Mouse (Mus musculus) lung, postnatal 0 days (tissue): ENCODE measurements around the gene Col5a3. TPM values are rescaled to one million over a fixed set of nuclear protein-coding genes. Genes with fewer than 3 reads are reported as not detected.
"Not testable (repeated sequence)": the region's sequence is repeated elsewhere in the genome, so short reads cannot be mapped to it uniquely, and the experiment has no call there.

Experiments used
- ATAC-seq: fragments of 200-750 bp; cut with Nextera tagmentation; 2 replicates; pipeline ENCODE4 v1.8.0; 2017; ENCODE audit warnings: moderate library complexity
- DNase-seq: peaks from one replicate; pipeline ENCODE4 v3.0.0-alpha.2; 2016; ENCODE audit warnings: low spot score
- H3K27ac ChIP-seq: fragments of 300-500 bp; sonication (generic); 2 replicates; pipeline ENCODE4 v1.5.1; 2014; ENCODE audit warnings: antibody characterized with exemption, mild to moderate bottlenecking, low read length, mixed read lengths
- H3K27me3 ChIP-seq: fragments of 300-500 bp; sonication (generic); replicated peaks from 2 replicates; pipeline ENCODE4 v1.6.1; 2014; ENCODE audit warnings: low read length, mixed read lengths; ENCODE audit not compliant: insufficient read depth
- H3K36me3 ChIP-seq: fragments of 300-500 bp; sonication (generic); 2 replicates; pipeline ENCODE4 v1.6.1; 2014; ENCODE audit warnings: low read length, mixed read lengths; ENCODE audit not compliant: insufficient read depth
- H3K4me1 ChIP-seq: fragments of 300-500 bp; sonication (generic); 2 replicates; pipeline ENCODE4 v1.6.1; 2014; ENCODE audit warnings: antibody characterized with exemption, low read depth, low read length, mixed read lengths; ENCODE audit not compliant: insufficient read depth
- H3K4me2 ChIP-seq: fragments of 300-500 bp; sonication (generic); replicated peaks from 2 replicates; pipeline ENCODE4 v1.6.1; 2014; ENCODE audit warnings: low read depth, mild to moderate bottlenecking, low read length, moderate library complexity, mixed read lengths
- H3K4me3 ChIP-seq: fragments of 300-500 bp; sonication (generic); 2 replicates; pipeline ENCODE4 v1.5.1; 2014; ENCODE audit warnings: low read depth, low read length
- H3K9ac ChIP-seq: fragments of 300-500 bp; sonication (generic); replicated peaks from 2 replicates; pipeline ENCODE4 v1.6.1; 2014; ENCODE audit warnings: low read depth, mild to moderate bottlenecking
- H3K9me3 ChIP-seq: fragments of 300-500 bp; sonication (generic); 2 replicates; pipeline ENCODE4 v1.6.1; 2016; ENCODE audit warnings: low read length, mixed read lengths
- CTCF ChIP-seq: IDR thresholded peaks from 2 replicates; pipeline ENCODE4 v1.5.1; 2016; ENCODE audit warnings: antibody characterized with exemption, mild to moderate bottlenecking
- EP300 ChIP-seq: IDR thresholded peaks from 2 replicates; pipeline ENCODE4 v1.6.1; 2016; ENCODE audit warnings: antibody characterized with exemption, mild to moderate bottlenecking, control low read depth
- WGBS: fragments of 180-500 bp; shearing (Covaris S2); extraction: QIAGEN DNeasy Blood & Tissue Kit; methylation state at CpG from one replicate; pipeline ENCODE4 v1.1.7; 2014; 5-methylcytosine and 5-hydroxymethylcytosine counted together
- polyA plus RNA-seq: library from polyadenylated mRNA; unstranded; fragments of >200 nt; fragmentation: Nextera tagmentation; extraction: Ambion mirVana; gene quantifications from 2 replicates; pipeline ENCODE4 v1.2.1, GENCODE M21; 2015

The Col5a3 gene
- polyA plus RNA-seq, 1 experiment from 2014 or later = 0.44 TPM

DNA sequence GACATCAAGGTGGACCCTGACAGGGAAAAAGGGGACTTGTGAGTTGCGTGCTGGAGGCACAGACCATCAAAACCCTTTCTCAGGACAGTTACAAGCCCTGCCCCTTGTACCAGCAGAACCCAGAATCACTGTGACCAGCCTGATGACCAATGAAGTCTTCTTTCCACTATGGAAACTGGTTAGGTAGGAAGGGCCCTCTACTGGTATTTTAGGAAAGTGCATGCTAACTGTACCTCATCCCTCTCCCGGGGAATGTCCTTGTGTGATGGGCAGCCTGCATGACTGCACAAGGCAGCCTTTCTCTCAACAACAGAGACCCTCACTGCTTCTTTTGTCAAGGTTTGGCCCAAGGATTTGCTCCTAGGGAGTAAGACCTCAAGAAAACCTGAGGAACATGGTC is 27.8 kb upstream of the Col5a3 start:
- no peaks in the 10 kb centered on the region for H3K4me1 ChIP-seq
- H3K27me3 ChIP-seq = no peaks in the 10 kb centered on the region
- H3K9ac ChIP-seq = no peak overlapping the region
- no peak overlapping the region for H3K4me3 ChIP-seq
- no peaks in the 10 kb centered on the region for H3K9me3 ChIP-seq
- no peak for ATAC-seq
- DNase-seq = peak; percentile 21
- H3K27ac ChIP-seq = no peak overlapping the region
- no peaks in the 10 kb centered on the region for H3K36me3 ChIP-seq
- 19% methylated on average over 2 of the region's 2 CpGs for WGBS
- no peak overlapping the region for H3K4me2 ChIP-seq
- TF ChIP-seq EP300 (no peak), CTCF (peak; percentile 62)

DNA sequence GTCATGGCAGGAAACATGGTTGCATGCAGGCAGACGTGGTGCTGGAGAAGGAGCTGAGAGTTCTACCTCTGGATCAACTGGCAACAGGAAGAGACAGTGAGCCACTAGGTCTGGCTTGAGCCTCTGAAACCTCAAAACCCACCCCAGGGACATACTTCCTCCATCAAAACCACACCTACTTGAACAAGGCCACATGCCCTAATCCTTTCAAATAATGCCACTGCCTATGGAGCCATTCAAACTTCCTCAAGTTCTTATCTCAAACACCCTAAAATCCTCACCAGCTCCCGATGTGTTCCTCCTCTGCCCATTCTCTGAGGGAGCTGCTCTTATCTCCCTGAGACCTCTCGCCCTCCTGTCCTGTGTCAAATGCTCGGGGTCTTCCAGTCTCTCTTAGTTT is 27.3 kb upstream of the Col5a3 start:
- DNase-seq = no peak
- no peak overlapping the region for H3K27ac ChIP-seq
- no peaks in the 10 kb centered on the region for H3K36me3 ChIP-seq
- no peaks in the 10 kb centered on the region for H3K9me3 ChIP-seq
- H3K9ac ChIP-seq = no peak overlapping the region
- no peak for ATAC-seq
- TF ChIP-seq EP300 (no peak), CTCF (no peak)
- 34% methylated on average over 4 of the region's 4 CpGs for WGBS
- no peak overlapping the region for H3K4me3 ChIP-seq
- H3K4me1 ChIP-seq = no peaks in the 10 kb centered on the region
- no peaks in the 10 kb centered on the region for H3K27me3 ChIP-seq
- no peak overlapping the region for H3K4me2 ChIP-seq

GRCm38 (mm10) chr9:20838931-20839330 is 24.1 kb upstream of the Col5a3 start:
- H3K4me1 ChIP-seq = no peaks in the 10 kb centered on the region
- H3K36me3 ChIP-seq = no peaks in the 10 kb centered on the region
- ATAC-seq (no peak), DNase-seq (no peak)
- TF ChIP-seq CTCF (no peak), EP300 (no peak)
- no peak overlapping the region for H3K4me2 ChIP-seq
- no peaks in the 10 kb centered on the region for H3K27me3 ChIP-seq
- no peak overlapping the region for H3K4me3 ChIP-seq
- no peak overlapping the region for H3K27ac ChIP-seq
- H3K9ac ChIP-seq = no peak overlapping the region
- no peaks in the 10 kb centered on the region for H3K9me3 ChIP-seq
- 52% methylated on average over 6 of the region's 6 CpGs for WGBS

DNA sequence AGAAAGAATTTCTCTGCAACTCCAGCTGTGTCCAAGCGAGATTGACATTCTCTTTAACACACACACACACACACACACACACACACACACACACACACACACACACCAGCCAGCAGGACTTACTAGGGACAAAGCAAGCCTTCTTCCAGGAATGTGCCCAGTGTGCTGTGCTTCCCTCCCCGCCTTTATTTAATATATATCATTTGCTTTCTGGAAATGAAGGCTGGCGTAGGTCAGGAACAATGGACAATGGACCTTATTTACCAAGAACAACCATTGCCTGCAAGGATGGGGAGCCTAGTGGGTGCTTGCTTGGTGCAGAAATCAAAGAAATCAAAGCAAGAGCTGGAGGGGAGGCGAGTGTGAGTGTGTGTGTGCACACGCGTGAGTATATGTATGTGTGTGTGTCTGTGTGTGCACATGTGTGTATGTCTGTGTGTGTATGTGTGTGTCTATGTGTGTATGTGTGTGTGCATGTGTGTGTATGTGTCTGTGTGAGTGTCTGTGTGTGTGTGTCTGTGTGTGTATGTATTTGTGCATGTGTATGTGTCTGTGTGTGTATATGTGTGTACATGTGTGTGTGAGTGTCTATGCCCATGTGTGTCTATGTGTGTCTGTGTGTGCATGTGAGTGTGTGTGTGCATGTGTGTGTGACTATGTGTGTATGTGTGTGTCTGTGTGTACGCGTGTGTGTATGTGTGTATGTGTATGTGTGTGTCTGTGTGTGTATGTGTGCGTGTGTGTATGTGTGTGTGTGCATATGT is 22.5 kb upstream of the Col5a3 start:
- Histone ChIP-seq H3K36me3 (no peaks in the 10 kb centered on the region), H3K4me1 (no peaks in the 10 kb centered on the region), H3K4me3 (no peak overlapping the region), H3K27me3 (no peaks in the 10 kb centered on the region), H3K9me3 (no peaks in the 10 kb centered on the region), H3K27ac (no peak overlapping the region), H3K9ac (no peak overlapping the region), H3K4me2 (no peak overlapping the region)
- ATAC-seq (no peak), DNase-seq (no peak)
- WGBS = 74% methylated on average over 9 of the region's 9 CpGs
- TF ChIP-seq CTCF (no peak), EP300 (no peak)

DNA sequence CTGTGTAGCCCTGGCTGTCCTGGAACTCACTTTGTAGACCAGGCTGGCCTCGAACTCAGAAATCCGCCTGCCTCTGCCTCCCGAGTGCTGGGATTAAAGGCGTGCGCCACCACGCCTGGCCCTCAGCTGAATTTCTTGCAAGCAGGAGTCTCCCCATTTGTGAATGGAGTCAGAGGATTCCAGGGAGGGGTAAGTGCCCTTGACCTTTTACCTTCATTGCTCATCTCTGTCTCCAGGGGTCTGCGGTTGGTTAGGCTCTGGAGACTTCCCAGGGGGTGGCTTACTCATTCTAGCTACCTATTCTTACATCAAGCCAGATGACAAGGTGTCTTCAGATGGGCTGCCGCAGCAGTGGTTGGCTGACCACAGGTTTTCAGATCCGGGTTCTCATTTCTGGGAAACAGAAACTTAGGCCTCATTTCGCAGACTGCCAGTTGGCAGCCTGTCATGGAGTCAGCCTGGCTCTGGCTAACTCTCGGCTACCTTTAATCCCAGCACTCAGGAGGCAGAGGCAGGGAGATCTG is 20.6 kb upstream of the Col5a3 start:
- not testable (repeated sequence) for H3K4me1 ChIP-seq, DNase-seq, H3K9me3 ChIP-seq, H3K36me3 ChIP-seq, H3K4me2 ChIP-seq, H3K4me3 ChIP-seq, H3K27me3 ChIP-seq, H3K9ac ChIP-seq, H3K27ac ChIP-seq, ATAC-seq
- WGBS = 80% methylated on average over 9 of the region's 11 CpGs

DNA sequence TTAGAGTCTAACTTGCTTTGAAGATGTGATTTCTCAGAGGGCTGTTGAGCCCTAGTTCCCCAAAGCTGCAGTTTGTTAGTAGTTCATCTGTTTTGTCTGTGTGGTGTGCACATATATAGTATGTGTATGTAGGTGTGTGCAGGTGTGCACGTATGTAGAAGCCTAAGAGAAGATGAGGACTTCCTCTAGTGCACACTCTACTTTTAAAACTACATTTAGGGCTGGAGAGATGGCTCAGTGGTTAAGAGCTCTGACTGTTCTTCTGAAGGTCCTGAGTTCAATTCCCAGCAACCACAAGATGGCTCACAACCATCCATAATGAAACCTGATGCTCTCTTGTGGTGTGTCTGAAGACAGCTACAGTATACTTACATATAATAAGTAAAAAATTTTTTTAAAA is 20.0 kb upstream of the Col5a3 start:
- no peak for ATAC-seq
- Histone ChIP-seq H3K4me1 (no peaks in the 10 kb centered on the region), H3K9ac (no peak overlapping the region), H3K27me3 (0 out of 2 replicates have a peak, but pooled peaks cover under 1% of the 10 kb centered on the region), H3K27ac (no peak overlapping the region), H3K4me3 (no peak overlapping the region), H3K36me3 (no peaks in the 10 kb centered on the region), H3K9me3 (no peaks in the 10 kb centered on the region), H3K4me2 (no peak overlapping the region)
- no peak for DNase-seq
- WGBS = 47% methylated on average over 1 of the region's 1 CpGs
- TF ChIP-seq CTCF (no peak), EP300 (no peak)
